Mouse (Mus musculus) neural tube, embryonic 11.5 days (tissue): ENCODE measurements around the gene Rpl36al. TPM values are rescaled to one million over a fixed set of nuclear protein-coding genes. Genes with fewer than 3 reads are reported as not detected.

Experiments used
- ATAC-seq: fragments of 200-750 bp; cut with Nextera tagmentation; 2 replicates; pipeline ENCODE4 v1.8.0; 2017; ENCODE audit warnings: moderate number of reproducible peaks, mild to moderate bottlenecking, moderate TSS enrichment, moderate library complexity; ENCODE audit not compliant: insufficient read depth, low FRiP score, low TSS enrichment
- DNase-seq: peaks from one replicate; pipeline ENCODE4 v3.0.0-alpha.2; 2015; ENCODE audit warnings: low spot score
- H3K27ac ChIP-seq: fragments of 300-500 bp; sonication (generic); 2 replicates; pipeline ENCODE4 v1.5.1; 2014; ENCODE audit warnings: low read depth, mild to moderate bottlenecking, low read length
- H3K27me3 ChIP-seq: fragments of 300-500 bp; sonication (generic); 2 replicates; pipeline ENCODE4 v1.6.1; 2014; ENCODE audit warnings: mild to moderate bottlenecking, low read length, mixed read lengths; ENCODE audit not compliant: control insufficient read depth, insufficient read depth
- H3K36me3 ChIP-seq: fragments of 300-500 bp; sonication (generic); 2 replicates; pipeline ENCODE4 v1.6.1; 2014; ENCODE audit warnings: mild to moderate bottlenecking, low read length, moderate library complexity, mixed read lengths; ENCODE audit not compliant: control insufficient read depth, insufficient read depth
- H3K4me1 ChIP-seq: fragments of 300-500 bp; sonication (generic); 2 replicates; pipeline ENCODE4 v1.6.1; 2014; ENCODE audit warnings: low read length, mixed read lengths; ENCODE audit not compliant: control insufficient read depth, insufficient read depth
- H3K4me2 ChIP-seq: fragments of 300-500 bp; sonication (generic); 2 replicates; pipeline ENCODE4 v1.6.1; 2014; ENCODE audit warnings: low read depth, mild to moderate bottlenecking, moderate library complexity
- H3K4me3 ChIP-seq: fragments of 300-500 bp; sonication (generic); 2 replicates; pipeline ENCODE4 v1.5.1; 2014; ENCODE audit warnings: low read depth, low read length
- H3K9ac ChIP-seq: fragments of 300-500 bp; sonication (generic); 2 replicates; pipeline ENCODE4 v1.6.1; 2014; ENCODE audit warnings: mild to moderate bottlenecking, low read length
- H3K9me3 ChIP-seq: fragments of 300-500 bp; sonication (generic); 2 replicates; pipeline ENCODE4 v1.6.1; 2016; ENCODE audit warnings: low read length; ENCODE audit not compliant: control insufficient read depth
- WGBS: fragments of 180-500 bp; shearing (Covaris S2); extraction: QIAGEN DNeasy Blood & Tissue Kit; methylation state at CpG from one replicate; pipeline ENCODE4 v1.1.7; 2014; 5-methylcytosine and 5-hydroxymethylcytosine counted together
- polyA plus RNA-seq: library from polyadenylated mRNA; unstranded; fragments of >200 nt; fragmentation: Nextera tagmentation; extraction: Ambion mirVana; gene quantifications from 2 replicates; pipeline ENCODE4 v1.2.1, GENCODE M21; 2014

The Rpl36al gene
- polyA plus RNA-seq, 1 experiment from 2014 or later, result 442 TPM

DNA sequence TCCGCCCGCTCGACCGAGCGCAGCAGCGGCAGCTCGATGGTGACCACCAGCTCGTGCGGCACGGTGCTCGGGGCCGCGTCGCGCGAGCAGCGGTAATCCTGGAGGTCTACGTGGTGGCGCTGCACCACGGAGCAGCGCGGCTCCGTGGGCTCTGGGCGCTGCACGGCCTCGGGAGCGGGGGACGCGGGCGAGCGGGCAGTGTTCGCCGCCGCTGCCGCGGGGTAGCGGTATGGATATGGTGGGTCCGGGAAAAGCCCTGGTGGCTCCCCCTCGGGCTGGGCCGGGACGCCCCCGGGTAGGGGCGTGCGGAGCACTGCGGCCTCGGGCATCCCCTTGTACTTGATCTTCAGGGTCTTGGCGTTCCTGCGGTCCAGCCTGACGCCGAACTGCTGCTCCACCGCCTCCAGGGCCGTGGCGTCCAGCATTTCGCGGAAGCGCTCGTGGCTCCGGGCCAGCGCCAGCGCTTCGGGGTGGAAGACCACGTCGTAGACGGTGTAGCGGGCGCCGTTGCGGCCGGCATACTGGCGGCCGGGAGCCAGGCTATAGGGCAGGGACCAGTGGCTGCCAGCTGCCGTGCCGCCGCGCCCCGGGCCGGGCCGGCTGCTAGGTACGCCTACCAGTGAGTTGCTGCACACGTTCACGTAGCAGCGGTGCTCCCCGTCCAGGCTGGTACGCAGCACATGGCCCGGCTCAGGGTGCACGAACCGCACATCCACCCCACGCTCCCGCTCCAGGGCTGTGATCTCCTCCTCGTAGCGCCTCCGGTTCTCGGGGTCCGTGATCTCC is 13.7 kb upstream of the Rpl36al start:
- Histone ChIP-seq H3K9ac (peak overlapping the region; percentile 83), H3K27ac (peak overlapping the region; percentile 83), H3K4me1 (peaks cover 12% of the 10 kb centered on the region), H3K4me3 (peak overlapping the region; percentile 94), H3K36me3 (no peaks in the 10 kb centered on the region; the same call in 1 of the 2 replicates), H3K27me3 (no peaks in the 10 kb centered on the region), H3K9me3 (no peaks in the 10 kb centered on the region), H3K4me2 (peak overlapping the region; percentile 97)
- peak; percentile 62 for DNase-seq
- under 1% methylated on average over 84 of the region's 94 CpGs for WGBS
- peak; percentile 74 for ATAC-seq

DNA sequence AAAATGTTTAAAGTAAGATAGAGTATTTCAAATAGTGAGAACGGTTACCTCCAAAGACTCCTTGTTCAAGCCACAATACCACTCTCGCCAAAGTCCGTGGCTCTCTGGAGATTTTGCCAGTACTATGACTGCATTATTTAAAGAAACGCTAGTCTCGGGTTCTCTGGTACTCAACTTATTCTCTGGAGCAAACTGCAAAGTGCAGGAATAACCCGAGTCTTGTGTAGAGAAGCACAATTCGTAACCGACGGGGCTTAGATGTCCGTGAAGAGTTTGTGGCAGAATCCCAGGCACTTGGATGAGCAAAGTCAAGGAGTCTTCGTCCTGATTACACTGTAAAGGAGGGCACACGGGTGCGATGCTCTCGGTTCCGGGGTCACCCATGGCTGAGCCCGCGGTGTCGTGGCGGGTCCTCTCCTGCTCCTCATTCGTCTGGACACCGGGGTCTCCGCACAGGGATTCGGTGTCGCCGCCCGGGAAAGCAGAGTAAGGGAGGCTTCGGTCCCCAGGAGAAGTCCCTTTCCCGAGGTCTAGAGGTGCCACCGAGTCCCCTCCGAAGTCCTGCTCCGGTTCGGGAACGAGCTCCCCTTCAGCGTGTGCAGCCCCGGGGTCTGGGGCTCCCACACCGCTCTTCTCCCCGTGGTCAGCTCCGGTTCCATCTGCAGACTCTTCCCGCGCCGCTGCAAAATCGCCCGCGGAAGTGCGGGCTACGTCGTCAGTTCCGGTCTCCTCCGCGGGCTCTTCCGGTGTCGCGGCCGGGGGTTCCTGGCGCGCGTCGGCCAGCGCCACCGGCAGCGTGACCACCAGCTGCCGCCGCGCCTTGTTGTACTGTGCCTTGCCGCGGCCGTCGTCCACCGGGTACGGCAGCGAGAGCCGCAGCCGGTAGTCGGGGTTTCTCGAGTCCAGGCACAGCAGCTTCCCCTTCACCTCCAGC is 12.8 kb upstream of the Rpl36al start, which contains the start of gene Gm49383:
Gm49383 (minus strand) TSS at position 661 of the 934 bp plus-strand sequence.
- Histone ChIP-seq H3K27me3 (no peaks in the 10 kb centered on the region), H3K27ac (peak within 1 kb of the TSS; percentile 83), H3K4me3 (peak within 1 kb of the TSS; percentile 94), H3K36me3 (no peaks in the 10 kb centered on the region), H3K4me2 (peak within 1 kb of the TSS; percentile 97), H3K9me3 (no peaks in the 10 kb centered on the region), H3K9ac (peak within 1 kb of the TSS; percentile 83), H3K4me1 (peaks cover 12% of the 10 kb centered on the region)
- peak; percentile 87 for ATAC-seq
- DNase-seq, result peak; percentile 90
- under 1% methylated on average over 67 of the region's 75 CpGs for WGBS

- DNase-seq, result no peak
- Histone ChIP-seq H3K4me2 (no peak overlapping the region), H3K4me1 (peaks cover 5% of the 10 kb centered on the region; the same call in 1 of the 2 replicates), H3K27me3 (no peaks in the 10 kb centered on the region), H3K36me3 (no peaks in the 10 kb centered on the region; the same call in 1 of the 2 replicates), H3K4me3 (no peak overlapping the region), H3K9ac (no peak overlapping the region), H3K9me3 (no peaks in the 10 kb centered on the region), H3K27ac (no peak overlapping the region)
- 96% methylated on average over 2 of the region's 2 CpGs for WGBS
- no peak for ATAC-seq
Measured at GRCm38 (mm10) chr12:69192637-69193036, 8.8 kb upstream of the Rpl36al start.

- ATAC-seq, result no peak
- H3K4me3 ChIP-seq, result no peak overlapping the region
- no peak overlapping the region for H3K27ac ChIP-seq
- no peaks in the 10 kb centered on the region; the same call in 1 of the 2 replicates for H3K36me3 ChIP-seq
- no peak overlapping the region for H3K9ac ChIP-seq
- H3K4me2 ChIP-seq, result no peak overlapping the region
- WGBS, result 90% methylated on average over 5 of the region's 5 CpGs
- DNase-seq, result no peak
- no peaks in the 10 kb centered on the region for H3K27me3 ChIP-seq
- H3K9me3 ChIP-seq, result no peaks in the 10 kb centered on the region
- H3K4me1 ChIP-seq, result peaks cover 7% of the 10 kb centered on the region; the same call in 1 of the 2 replicates
Measured at GRCm38 (mm10) chr12:69191396-69191795, 7.5 kb upstream of the Rpl36al start.

- WGBS, result 92% methylated on average over 1 of the region's 1 CpGs
- peaks cover 5% of the 10 kb centered on the region for H3K4me1 ChIP-seq
- no peak overlapping the region for H3K27ac ChIP-seq
- H3K4me3 ChIP-seq, result no peak overlapping the region
- no peak overlapping the region for H3K4me2 ChIP-seq
- no peaks in the 10 kb centered on the region for H3K9me3 ChIP-seq
- H3K9ac ChIP-seq, result no peak overlapping the region
- ATAC-seq (no peak), DNase-seq (no peak)
- H3K27me3 ChIP-seq, result no peaks in the 10 kb centered on the region
- no peaks in the 10 kb centered on the region; the same call in 1 of the 2 replicates for H3K36me3 ChIP-seq
Measured at GRCm38 (mm10) chr12:69190522-69190921, 6.6 kb upstream of the Rpl36al start.

- Histone ChIP-seq H3K36me3 (no peaks in the 10 kb centered on the region; the same call in 1 of the 2 replicates), H3K4me1 (peaks cover 10% of the 10 kb centered on the region), H3K27ac (no peak overlapping the region), H3K9me3 (no peaks in the 10 kb centered on the region), H3K4me3 (no peak overlapping the region), H3K4me2 (no peak overlapping the region), H3K27me3 (no peaks in the 10 kb centered on the region), H3K9ac (no peak overlapping the region)
- DNase-seq, result no peak
- no peak for ATAC-seq
- 92% methylated on average over 9 of the region's 9 CpGs for WGBS
Measured at GRCm38 (mm10) chr12:69190074-69190473, 6.2 kb upstream of the Rpl36al start.

- no peak overlapping the region for H3K4me2 ChIP-seq
- H3K36me3 ChIP-seq, result no peaks in the 10 kb centered on the region; the same call in 1 of the 2 replicates
- H3K9ac ChIP-seq, result no peak overlapping the region
- H3K4me1 ChIP-seq, result peaks cover 13% of the 10 kb centered on the region
- no peaks in the 10 kb centered on the region for H3K27me3 ChIP-seq
- H3K4me3 ChIP-seq, result no peak overlapping the region
- DNase-seq (no peak), ATAC-seq (no peak)
- no peak overlapping the region for H3K27ac ChIP-seq
- no peaks in the 10 kb centered on the region for H3K9me3 ChIP-seq
- WGBS, result 77% methylated on average over 5 of the region's 5 CpGs
Measured at GRCm38 (mm10) chr12:69186811-69187471, 3.1 kb upstream of the Rpl36al start.

GRCm38 (mm10) chr12:69185371-69185770 is 1.5 kb upstream of the Rpl36al start:
- H3K36me3 ChIP-seq, result no peaks in the 10 kb centered on the region

More at GRCm38 (mm10) chr12:69185371-69185770, 1.5 kb upstream of the Rpl36al start:
- H3K4me1 ChIP-seq, result peaks cover 13% of the 10 kb centered on the region
- DNase-seq (no peak), ATAC-seq (no peak)
- peak overlapping the region; percentile 92 for H3K4me2 ChIP-seq
- H3K4me3 ChIP-seq, result peak overlapping the region; percentile 86
- H3K27ac ChIP-seq, result no peak overlapping the region
- no peaks in the 10 kb centered on the region for H3K27me3 ChIP-seq
- H3K9ac ChIP-seq, result peak overlapping the region; percentile 88
- no peaks in the 10 kb centered on the region for H3K9me3 ChIP-seq
- WGBS, result 76% methylated on average over 7 of the region's 7 CpGs
